Mouse (Mus musculus) frontal cortex, adult (tissue): ENCODE measurements at regions not wholly inside any gene's neighbourhood (a gene's known extent, or its start where the extent isn't known, plus 50 kb on each side); places are given as distances from the start of the nearest gene placed in this dataset.

Experiments
- ATAC-seq: cut with Nextera tagmentation; 2 replicates; pipeline ENCODE4 v1.9.2; 2017; ENCODE audit warnings: mild to moderate bottlenecking, moderate library complexity, mixed read lengths; ENCODE audit not compliant: low TSS enrichment

GRCm38 (mm10) chr11:21478191-21478590 is 93.8 kb upstream of the Wdpcp start:
- ATAC-seq, result peak; percentile 100

DNA sequence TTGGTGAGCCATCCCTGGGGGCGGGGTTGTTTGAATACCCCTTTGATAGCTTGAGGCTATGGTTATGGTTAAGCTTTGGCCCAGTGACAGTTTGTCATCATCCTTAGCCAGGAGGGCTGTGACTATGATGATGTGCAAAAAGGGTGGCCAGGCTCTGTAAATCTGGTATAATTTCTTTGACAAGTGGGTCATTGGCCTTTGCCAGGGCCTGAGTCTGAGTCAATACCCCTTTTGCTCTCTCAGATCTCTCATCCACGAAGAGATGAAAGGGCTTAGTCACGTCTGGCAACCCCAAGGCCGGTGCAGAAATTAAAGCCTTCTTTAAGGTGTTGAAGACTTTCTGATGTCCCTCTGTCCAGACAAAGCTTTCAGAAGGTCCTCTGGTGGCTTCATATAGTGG is 99.7 kb upstream of the Ugp2 start:
- no peak for ATAC-seq

GRCm38 (mm10) chr11:21468465-21468864 is 97.5 kb upstream of the Ugp2 start:
- ATAC-seq, result no peak

- no peak for ATAC-seq
These were observed 89.0 kb upstream of the Ugp2 start for GRCm38 (mm10) chr11:21460011-21460410.

- ATAC-seq, result peak; percentile 77; the same call in 1 of the 2 replicates
These were observed 82.5 kb upstream of the Ugp2 start for GRCm38 (mm10) chr11:21453308-21454106.

GRCm38 (mm10) chr11:21433726-21434125 is 62.7 kb upstream of the Ugp2 start:
- peak; percentile 99 for ATAC-seq

DNA sequence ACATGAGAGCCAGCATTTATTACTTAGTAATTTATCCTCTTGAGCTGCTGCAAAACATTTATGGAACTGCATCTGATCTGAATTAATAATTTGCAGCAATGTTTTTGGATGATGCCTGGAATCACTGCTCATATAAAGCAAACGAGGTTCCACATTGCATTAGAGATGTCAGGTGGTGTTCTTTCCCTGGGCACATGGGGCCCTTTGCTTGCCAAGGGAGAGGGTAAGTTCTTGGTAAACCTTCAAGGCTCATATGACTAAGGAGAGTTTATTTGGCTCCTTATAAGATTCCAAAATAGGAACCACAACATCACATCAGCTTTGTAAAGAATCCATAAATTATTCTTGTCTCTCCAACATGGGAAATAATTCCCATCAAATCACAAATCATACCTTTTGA is 59.0 kb upstream of the Ugp2 start:
- no peak for ATAC-seq

DNA sequence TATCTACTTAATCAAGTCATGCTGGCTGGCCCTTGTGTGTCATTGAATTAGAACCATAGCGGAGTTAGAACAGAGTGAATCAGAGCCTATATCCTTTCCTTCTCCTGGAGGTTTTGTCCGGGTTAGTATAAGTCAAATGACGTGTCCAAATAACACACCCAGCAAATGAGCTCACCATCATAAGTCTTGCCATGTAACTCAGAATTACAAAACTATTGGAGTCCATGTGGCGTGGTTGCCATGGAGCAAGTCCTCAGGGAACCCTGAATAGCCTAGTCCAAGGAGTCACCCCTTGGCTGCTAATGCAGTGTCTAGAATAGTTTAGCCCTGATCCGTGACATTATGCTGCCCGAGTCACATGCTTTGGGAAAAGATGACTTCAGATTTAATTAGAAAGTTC is 57.7 kb upstream of the Ugp2 start:
- no peak for ATAC-seq

GRCm38 (mm10) chr11:21428013-21428317 is 57.0 kb upstream of the Ugp2 start:
- ATAC-seq, result no peak

DNA sequence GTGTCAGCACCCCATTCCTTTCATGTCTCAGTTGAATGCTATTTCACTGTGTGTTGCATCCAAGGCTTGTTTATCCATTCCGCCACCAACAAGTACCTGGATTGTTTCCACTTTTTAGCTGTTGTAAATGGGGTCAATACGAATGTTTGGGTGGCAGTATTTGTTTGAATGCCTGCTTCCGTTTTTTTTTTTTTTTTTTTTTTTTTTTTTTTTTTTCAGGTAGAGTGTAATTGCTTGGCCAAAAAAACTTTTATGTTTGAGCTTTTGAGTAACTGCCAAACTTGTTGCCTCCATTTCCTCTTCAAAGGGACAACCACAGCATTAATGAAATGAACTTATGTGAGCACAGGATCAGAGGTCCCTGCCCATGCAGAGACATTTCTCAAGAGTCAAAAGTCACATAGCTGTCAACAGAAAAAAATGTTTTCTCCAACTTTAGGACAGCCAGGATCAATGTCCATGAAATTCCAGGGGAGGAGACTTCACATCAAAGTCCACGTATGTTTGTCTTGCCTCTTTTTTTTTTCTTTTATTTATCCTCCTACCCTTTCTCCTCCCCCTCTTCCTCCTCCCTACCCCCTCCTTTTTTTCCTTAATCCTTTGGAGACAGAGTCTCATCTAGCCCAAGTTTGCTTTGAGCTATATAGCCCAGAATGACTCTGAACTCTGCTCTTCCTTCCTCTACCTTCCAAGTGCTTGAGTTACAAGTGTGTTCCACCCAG is 56.5 kb upstream of the Ugp2 start:
- ATAC-seq, result no peak

GRCm38 (mm10) chr11:21425480-21426101 is 54.6 kb upstream of the Ugp2 start:
- peak; percentile 55 for ATAC-seq

DNA sequence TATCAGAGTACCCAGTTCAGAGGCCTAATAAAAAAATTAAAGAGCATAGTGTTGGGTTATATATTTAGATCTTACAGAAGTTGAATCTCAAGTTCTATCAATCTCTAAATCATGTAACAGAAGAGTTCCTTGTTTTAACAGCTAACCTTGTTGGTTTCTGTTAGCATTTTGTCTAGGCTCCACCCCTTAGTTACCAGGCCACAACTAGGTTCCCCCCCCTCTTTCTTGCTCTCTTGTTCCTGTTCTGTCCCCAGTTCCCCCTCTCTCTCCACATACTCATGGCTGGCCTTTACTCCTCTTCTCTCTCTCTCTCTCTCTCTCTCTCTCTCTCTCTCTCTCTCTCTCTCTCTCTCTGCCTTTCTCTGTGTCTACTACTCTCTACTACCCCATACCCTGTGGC is 53.3 kb upstream of the Ugp2 start:
- ATAC-seq, result no peak

DNA sequence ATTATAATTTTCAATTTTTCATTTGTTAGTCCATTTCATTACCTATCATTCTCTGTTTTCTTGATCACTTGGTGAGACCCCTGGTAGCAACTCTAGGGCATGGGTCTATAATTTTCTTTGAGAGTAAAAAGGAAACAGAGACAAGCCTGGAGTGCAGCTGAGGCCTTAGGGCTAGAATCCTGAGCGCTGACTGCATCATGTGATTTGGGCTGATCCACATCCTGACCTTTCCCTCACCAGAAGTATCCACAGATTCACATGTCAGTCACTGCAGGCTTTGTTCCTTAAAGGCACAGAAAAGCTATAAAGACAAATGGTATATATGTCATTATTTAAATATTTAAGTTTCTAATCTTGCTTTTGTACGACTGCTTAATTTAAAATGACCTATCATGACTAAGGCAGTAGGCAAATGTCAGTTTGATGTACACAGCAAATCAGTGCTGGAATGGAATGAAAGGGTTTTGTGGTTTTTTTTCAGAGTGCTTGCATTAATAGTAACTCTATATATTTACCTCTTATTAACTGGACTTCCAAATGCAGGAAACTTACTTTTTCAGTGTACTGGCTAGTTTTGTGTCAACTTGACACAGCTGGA is 51.4 kb upstream of the Ugp2 start:
- no peak for ATAC-seq
